Mouse (Mus musculus) forebrain, embryonic 11.5 days (tissue): ENCODE measurements around the gene Mllt10. TPM values are rescaled to one million over a fixed set of nuclear protein-coding genes. Genes with fewer than 3 reads are reported as not detected.

ENCODE experiments used
- ATAC-seq: fragments of 200-750 bp; cut with Nextera tagmentation; replicated peaks from 2 replicates; pipeline ENCODE4 v1.8.0; 2017; ENCODE audit warnings: moderate TSS enrichment; ENCODE audit not compliant: low FRiP score
- DNase-seq: peaks from one replicate; pipeline ENCODE4 v3.0.0-alpha.2; 2017; ENCODE audit warnings: low spot score
- H3K27ac ChIP-seq: fragments of 300-500 bp; sonication (generic); 2 replicates; pipeline ENCODE4 v1.5.1; 2014; ENCODE audit warnings: low read depth, low read length
- H3K27me3 ChIP-seq: fragments of 300-500 bp; sonication (generic); 2 replicates; pipeline ENCODE4 v1.6.1; 2014; ENCODE audit warnings: mild to moderate bottlenecking, low read length, mixed read lengths; ENCODE audit not compliant: control insufficient read depth, insufficient read depth
- H3K36me3 ChIP-seq: fragments of 300-500 bp; sonication (generic); 2 replicates; pipeline ENCODE4 v1.6.1; 2014; ENCODE audit warnings: mild to moderate bottlenecking, low read length, moderate library complexity, mixed read lengths; ENCODE audit not compliant: control insufficient read depth, insufficient read depth
- H3K4me1 ChIP-seq: fragments of 300-500 bp; sonication (generic); replicated peaks from 2 replicates; pipeline ENCODE4 v1.6.1; 2014; ENCODE audit warnings: low read length, mixed read lengths; ENCODE audit not compliant: control insufficient read depth, insufficient read depth
- H3K4me2 ChIP-seq: fragments of 300-500 bp; sonication (generic); 2 replicates; pipeline ENCODE4 v1.6.1; 2014; ENCODE audit warnings: low read depth, mild to moderate bottlenecking, low read length, moderate library complexity, mixed read lengths; ENCODE audit not compliant: severe bottlenecking
- H3K4me3 ChIP-seq: fragments of 300-500 bp; sonication (generic); 2 replicates; pipeline ENCODE4 v1.5.1; 2014; ENCODE audit warnings: low read depth, low read length
- H3K9ac ChIP-seq: fragments of 300-500 bp; sonication (generic); 2 replicates; pipeline ENCODE4 v1.6.1; 2014; ENCODE audit warnings: low read length
- H3K9me3 ChIP-seq: fragments of 300-500 bp; sonication (generic); 2 replicates; pipeline ENCODE4 v1.6.1; 2016; ENCODE audit warnings: low read length, mixed read lengths; ENCODE audit not compliant: control insufficient read depth
- WGBS: fragments of 180-500 bp; shearing (Covaris S2); extraction: QIAGEN DNeasy Blood & Tissue Kit; methylation state at CpG from one replicate; pipeline ENCODE4 v1.1.7; 2014; 5-methylcytosine and 5-hydroxymethylcytosine counted together
- polyA plus RNA-seq: library from polyadenylated mRNA; unstranded; fragments of >200 nt; fragmentation: Nextera tagmentation; extraction: Ambion mirVana; gene quantifications from 2 replicates; pipeline ENCODE4 v1.2.1, GENCODE M21; 2014

Gene Mllt10
- polyA plus RNA-seq, 1 experiment from 2014 or later = 54.2 TPM

GRCm38 (mm10) chr2:18053243-18053950 lies 1.6 kb upstream of the Mllt10 start:
- 5% methylated on average over 1 of the region's 1 CpGs for WGBS
- Histone ChIP-seq H3K4me3 (no peak overlapping the region), H3K4me1 (peaks cover 21% of the 10 kb centered on the region), H3K27ac (peak overlapping the region; percentile 100), H3K27me3 (no peaks in the 10 kb centered on the region), H3K36me3 (no peaks in the 10 kb centered on the region), H3K9me3 (no peaks in the 10 kb centered on the region), H3K4me2 (peak overlapping the region; percentile 28; the same call in 1 of the 2 replicates), H3K9ac (peak overlapping the region; percentile 99)
- no peak for ATAC-seq
- no peak for DNase-seq

DNA sequence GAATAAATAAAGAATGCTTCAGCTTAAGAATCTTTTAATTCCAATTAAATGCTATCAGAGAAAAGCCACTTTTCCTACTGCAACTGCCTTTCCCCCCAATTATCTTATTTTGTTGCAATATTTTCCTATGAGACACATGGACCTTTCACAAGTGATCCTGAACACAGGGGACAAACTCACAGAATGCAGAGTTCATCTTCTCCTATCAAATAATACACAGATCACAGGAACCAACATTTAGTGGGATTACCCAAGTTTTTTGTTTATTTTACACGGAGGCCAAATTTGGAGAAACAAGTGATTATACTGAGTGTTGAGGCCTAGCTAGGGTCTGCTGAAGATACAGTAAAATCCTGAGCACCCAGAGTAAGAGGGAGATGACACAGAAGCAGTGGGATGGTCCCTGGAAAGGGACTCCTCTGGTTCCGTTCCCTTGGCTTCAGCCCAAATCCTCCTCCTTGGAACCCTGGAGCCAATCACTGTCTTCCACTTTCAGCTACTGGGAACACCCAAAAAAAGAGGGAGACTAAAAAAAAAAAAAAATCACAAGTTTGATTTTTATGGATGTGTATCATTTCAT lies 996 bp upstream of the Mllt10 start:
- Histone ChIP-seq H3K4me2 (peak overlapping the region; percentile 82; the same call in 1 of the 2 replicates), H3K36me3 (no peaks in the 10 kb centered on the region), H3K27me3 (no peaks in the 10 kb centered on the region), H3K4me3 (no peak overlapping the region; the same call in 1 of the 2 replicates), H3K4me1 (peaks cover 21% of the 10 kb centered on the region), H3K27ac (peak overlapping the region; percentile 100), H3K9me3 (no peaks in the 10 kb centered on the region), H3K9ac (peak overlapping the region; percentile 99)
- WGBS = 8% methylated on average over 2 of the region's 2 CpGs
- no peak for DNase-seq
- ATAC-seq = no peak

GRCm38 (mm10) chr2:18055929-18056785 lies 1.1 kb downstream of the Mllt10 start:
- H3K4me3 ChIP-seq = peak overlapping the region; percentile 51
- ATAC-seq (peak; percentile 89), DNase-seq (peak; percentile 99)
- H3K4me1 ChIP-seq = peaks cover 17% of the 10 kb centered on the region
- H3K27me3 ChIP-seq = no peaks in the 10 kb centered on the region
- no peaks in the 10 kb centered on the region for H3K9me3 ChIP-seq
- peak overlapping the region; percentile 99 for H3K9ac ChIP-seq
- no peaks in the 10 kb centered on the region for H3K36me3 ChIP-seq
- H3K27ac ChIP-seq = peak overlapping the region; percentile 100
- 0% methylated on average over 62 of the region's 66 CpGs for WGBS
- H3K4me2 ChIP-seq = peak overlapping the region; percentile 82

DNA sequence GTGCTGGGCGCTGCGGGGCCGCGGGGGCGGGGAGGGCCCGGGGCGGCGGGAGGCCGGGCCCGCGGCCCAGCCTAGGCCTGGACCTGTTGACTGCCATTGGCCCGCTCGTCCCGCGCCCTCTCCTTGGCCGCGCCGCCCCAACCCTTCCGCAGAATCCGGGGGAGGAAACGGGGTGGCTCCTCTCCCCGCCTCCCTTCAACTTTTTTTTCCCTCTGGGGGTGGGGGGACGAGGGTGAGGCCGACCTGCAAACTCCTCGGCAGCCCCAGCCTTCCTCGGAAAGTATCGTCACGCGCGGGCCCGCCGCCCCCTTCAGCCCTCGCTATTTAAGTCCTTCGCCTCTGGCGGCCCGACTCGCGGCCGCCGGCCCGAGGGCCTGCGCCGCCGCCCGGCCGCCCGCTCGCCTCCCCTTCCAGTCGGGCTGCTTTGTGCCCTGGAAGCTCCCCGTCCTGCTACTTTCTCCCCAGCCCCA lies 1.8 kb downstream of the Mllt10 start:
- no peaks in the 10 kb centered on the region for H3K9me3 ChIP-seq
- no peaks in the 10 kb centered on the region for H3K36me3 ChIP-seq
- H3K27me3 ChIP-seq = no peaks in the 10 kb centered on the region
- peak overlapping the region; percentile 99 for H3K9ac ChIP-seq
- peak; percentile 94 for ATAC-seq
- peaks cover 14% of the 10 kb centered on the region for H3K4me1 ChIP-seq
- peak overlapping the region; percentile 51 for H3K4me3 ChIP-seq
- WGBS = 1% methylated on average over 41 of the region's 50 CpGs
- DNase-seq = peak; percentile 97
- H3K27ac ChIP-seq = peak overlapping the region; percentile 100
- peak overlapping the region; percentile 82 for H3K4me2 ChIP-seq

DNA sequence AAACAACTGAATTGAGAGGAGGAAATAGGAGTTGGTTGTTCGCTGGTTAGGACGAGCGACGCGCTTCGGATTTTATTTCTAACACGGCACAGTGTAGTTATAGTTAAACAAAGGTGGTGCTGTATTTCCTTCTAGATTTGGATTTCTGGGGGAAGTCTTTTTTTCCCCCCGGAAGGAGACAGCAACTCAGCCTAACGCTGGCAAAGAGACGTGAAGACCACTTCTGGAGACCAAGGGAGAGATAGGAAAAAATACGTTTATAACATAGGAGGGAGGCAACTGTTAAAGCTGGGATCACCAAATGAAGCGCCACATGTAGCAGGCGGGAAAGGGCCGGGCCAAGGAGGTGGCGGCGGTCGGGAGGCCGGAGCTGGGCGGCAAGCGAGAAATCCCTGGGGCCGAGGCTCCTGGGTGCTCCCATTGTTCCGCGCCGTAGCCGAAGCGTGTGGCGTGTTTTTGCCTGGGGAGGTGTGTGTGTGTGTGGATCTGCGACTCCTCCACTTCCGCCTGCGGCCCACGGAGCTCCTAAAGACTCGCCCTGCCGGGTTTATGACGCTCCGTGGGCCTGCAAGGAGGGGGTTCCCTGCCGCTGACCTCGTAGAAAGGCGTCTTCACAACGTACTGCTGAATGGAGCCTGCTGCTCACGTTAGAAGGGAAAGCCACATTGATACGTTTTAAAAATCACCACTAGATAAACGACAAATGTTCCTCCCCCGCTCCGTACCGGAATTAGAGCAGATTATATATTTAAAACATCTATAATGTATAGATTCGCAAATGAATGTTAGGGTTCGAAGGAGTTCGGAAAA lies 2.5 kb downstream of the Mllt10 start:
- ATAC-seq = no peak
- peak; percentile 82 for DNase-seq
- H3K4me2 ChIP-seq = peak overlapping the region; percentile 82
- H3K36me3 ChIP-seq = no peaks in the 10 kb centered on the region
- peak overlapping the region; percentile 51 for H3K4me3 ChIP-seq
- no peaks in the 10 kb centered on the region for H3K9me3 ChIP-seq
- no peaks in the 10 kb centered on the region for H3K27me3 ChIP-seq
- H3K4me1 ChIP-seq = peaks cover 13% of the 10 kb centered on the region
- H3K27ac ChIP-seq = peak overlapping the region; percentile 100
- H3K9ac ChIP-seq = peak overlapping the region; percentile 99
- under 1% methylated on average over 48 of the region's 48 CpGs for WGBS

DNA sequence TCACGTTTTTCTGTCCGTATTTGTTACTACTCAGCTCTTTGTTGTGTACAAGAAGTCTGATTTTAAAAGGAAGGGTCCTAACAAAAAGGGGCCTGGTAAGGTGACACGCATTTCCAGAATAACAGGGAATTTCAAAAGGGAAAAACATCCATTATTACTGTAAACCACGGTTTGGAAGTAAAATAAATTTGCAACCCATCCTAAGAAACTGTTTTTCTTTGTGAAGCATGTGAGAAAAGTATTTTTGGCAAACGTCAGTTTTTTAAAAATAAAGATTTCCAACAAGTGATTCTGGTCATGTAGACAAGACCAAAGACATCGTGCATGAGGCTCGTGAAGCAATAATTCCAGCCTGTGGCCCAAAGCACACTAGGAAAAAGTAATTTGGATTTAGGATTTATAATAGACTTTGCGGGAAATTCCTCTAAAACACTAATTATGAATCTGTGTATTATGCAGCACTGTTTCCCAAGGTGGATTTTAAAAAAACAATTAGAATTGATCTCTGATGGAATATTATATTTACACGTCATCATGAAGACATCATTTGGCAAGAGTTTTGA lies 3.2 kb downstream of the Mllt10 start:
- Histone ChIP-seq H3K36me3 (no peaks in the 10 kb centered on the region), H3K4me1 (peaks cover 10% of the 10 kb centered on the region), H3K9me3 (no peaks in the 10 kb centered on the region), H3K27me3 (no peaks in the 10 kb centered on the region), H3K9ac (peak overlapping the region; percentile 99), H3K4me2 (peak overlapping the region; percentile 82), H3K27ac (peak overlapping the region; percentile 100), H3K4me3 (peak overlapping the region; percentile 51)
- 8% methylated on average over 9 of the region's 9 CpGs for WGBS
- ATAC-seq (no peak), DNase-seq (no peak)

DNA sequence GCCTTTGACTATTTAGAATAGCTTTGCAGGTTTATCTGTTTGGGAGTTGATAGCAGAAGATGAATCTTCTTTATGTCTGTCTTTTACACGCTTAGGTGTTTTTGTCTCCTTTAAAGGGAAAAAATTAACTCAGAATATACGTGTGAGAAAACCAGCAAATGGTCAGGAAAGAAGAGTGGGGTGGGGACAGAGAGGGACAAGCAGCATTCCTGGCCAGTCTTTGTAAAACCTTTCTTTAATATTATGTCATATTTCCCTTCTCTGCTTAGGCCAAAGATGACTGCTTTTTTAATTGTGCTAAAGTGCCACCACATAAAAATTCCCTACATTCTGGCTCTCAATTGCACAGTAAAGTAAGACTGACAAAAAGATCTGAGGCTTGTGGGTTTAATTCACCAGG lies 4.0 kb downstream of the Mllt10 start:
- Histone ChIP-seq H3K27me3 (no peaks in the 10 kb centered on the region), H3K4me2 (peak overlapping the region; percentile 82; the same call in 1 of the 2 replicates), H3K9me3 (no peaks in the 10 kb centered on the region), H3K36me3 (no peaks in the 10 kb centered on the region), H3K27ac (peak overlapping the region; percentile 100), H3K9ac (peak overlapping the region; percentile 99), H3K4me3 (no peak overlapping the region), H3K4me1 (peaks cover 5% of the 10 kb centered on the region)
- DNase-seq (no peak), ATAC-seq (no peak)
- 16% methylated on average over 2 of the region's 2 CpGs for WGBS
